Mouse (Mus musculus) hindbrain, embryonic 14.5 days (tissue): ENCODE data around the gene Vps26c. TPM values are rescaled to one million over a fixed set of nuclear protein-coding genes. Genes with fewer than 3 reads are reported as not detected.
"Not testable (repeated sequence)": the region's sequence is repeated elsewhere in the genome, so short reads cannot be mapped to it uniquely, and the experiment has no call there.

Source experiments
- ATAC-seq: fragments of 200-750 bp; cut with Nextera tagmentation; 2 replicates; pipeline ENCODE4 v1.8.0; 2017; ENCODE audit warnings: moderate number of reproducible peaks, mild to moderate bottlenecking, moderate TSS enrichment, moderate library complexity; ENCODE audit not compliant: low FRiP score
- DNase-seq: peaks from one replicate; pipeline ENCODE4 v3.0.0-alpha.2; 2015; ENCODE audit warnings: low spot score
- H3K27ac ChIP-seq: fragments of 300-500 bp; sonication (generic); 2 replicates; pipeline ENCODE4 v1.5.1; 2014; ENCODE audit warnings: mild to moderate bottlenecking, moderate library complexity
- H3K27me3 ChIP-seq: fragments of 300-500 bp; sonication (generic); 2 replicates; pipeline ENCODE4 v1.6.1; 2014; ENCODE audit warnings: mild to moderate bottlenecking, low read length, mixed read lengths; ENCODE audit not compliant: control insufficient read depth, insufficient read depth
- H3K36me3 ChIP-seq: fragments of 300-500 bp; sonication (generic); replicated peaks from 2 replicates; pipeline ENCODE4 v1.6.1; 2014; ENCODE audit not compliant: control insufficient read depth, insufficient read depth
- H3K4me1 ChIP-seq: fragments of 300-500 bp; sonication (generic); replicated peaks from 2 replicates; pipeline ENCODE4 v1.6.1; 2014; ENCODE audit warnings: antibody characterized with exemption, low read length, mixed read lengths; ENCODE audit not compliant: control insufficient read depth, insufficient read depth
- H3K4me2 ChIP-seq: fragments of 300-500 bp; sonication (generic); replicated peaks from 2 replicates; pipeline ENCODE4 v1.6.1; 2014; ENCODE audit warnings: mild to moderate bottlenecking, moderate library complexity
- H3K4me3 ChIP-seq: fragments of 300-500 bp; sonication (generic); replicated peaks from 2 replicates; pipeline ENCODE4 v1.5.1; 2014; ENCODE audit warnings: mild to moderate bottlenecking, low read length
- H3K9ac ChIP-seq: fragments of 300-500 bp; sonication (generic); 2 replicates; pipeline ENCODE4 v1.6.1; 2014
- H3K9me3 ChIP-seq: fragments of 300-500 bp; sonication (generic); 2 replicates; pipeline ENCODE4 v1.6.1; 2016; ENCODE audit warnings: low read length; ENCODE audit not compliant: control insufficient read depth
- WGBS: fragments of 180-500 bp; shearing (Covaris S2); extraction: QIAGEN DNeasy Blood & Tissue Kit; methylation state at CpG from one replicate; pipeline ENCODE4 v1.1.7; 2014; 5-methylcytosine and 5-hydroxymethylcytosine counted together
- polyA plus RNA-seq: library from polyadenylated mRNA; unstranded; fragments of >200 nt; fragmentation: Nextera tagmentation; extraction: Ambion mirVana; gene quantifications from 2 replicates; pipeline ENCODE4 v1.2.1, GENCODE M21; 2014

Vps26c gene
- polyA plus RNA-seq, 1 experiment from 2014 or later: 85.4 TPM

GRCm38 (mm10) chr16:94509983-94510382 is 16.6 kb downstream of the Vps26c start:
- no peak overlapping the region for H3K4me3 ChIP-seq
- no peak overlapping the region for H3K27ac ChIP-seq
- H3K4me1 ChIP-seq: no peaks in the 10 kb centered on the region
- ATAC-seq: no peak
- 85% methylated on average over 2 of the region's 2 CpGs for WGBS
- DNase-seq: no peak
- peaks cover 53% of the 10 kb centered on the region for H3K36me3 ChIP-seq
- no peaks in the 10 kb centered on the region for H3K27me3 ChIP-seq
- no peaks in the 10 kb centered on the region for H3K9me3 ChIP-seq
- no peak overlapping the region for H3K4me2 ChIP-seq
- no peak overlapping the region for H3K9ac ChIP-seq

- Histone ChIP-seq H3K9me3 (no peaks in the 10 kb centered on the region), H3K9ac (no peak overlapping the region), H3K27me3 (no peaks in the 10 kb centered on the region), H3K36me3 (peaks cover 66% of the 10 kb centered on the region), H3K4me1 (no peaks in the 10 kb centered on the region), H3K27ac (no peak overlapping the region), H3K4me2 (no peak overlapping the region), H3K4me3 (no peak overlapping the region)
- ATAC-seq (no peak), DNase-seq (no peak)
- 94% methylated on average over 8 of the region's 8 CpGs for WGBS
Observed at GRCm38 (mm10) chr16:94508769-94509168, 17.9 kb downstream of the Vps26c start.

GRCm38 (mm10) chr16:94507071-94507470 is 19.6 kb downstream of the Vps26c start:
- 100% methylated on average over 2 of the region's 2 CpGs for WGBS
- H3K9me3 ChIP-seq: no peaks in the 10 kb centered on the region
- no peaks in the 10 kb centered on the region for H3K4me1 ChIP-seq
- no peak overlapping the region for H3K4me3 ChIP-seq
- peaks cover 79% of the 10 kb centered on the region for H3K36me3 ChIP-seq
- no peak for DNase-seq
- ATAC-seq: no peak
- H3K9ac ChIP-seq: no peak overlapping the region
- H3K27me3 ChIP-seq: no peaks in the 10 kb centered on the region
- no peak overlapping the region for H3K27ac ChIP-seq
- H3K4me2 ChIP-seq: no peak overlapping the region

GRCm38 (mm10) chr16:94504192-94504591 is 22.4 kb downstream of the Vps26c start:
- ATAC-seq (no peak), DNase-seq (no peak)
- H3K9ac ChIP-seq: no peak overlapping the region
- H3K4me2 ChIP-seq: no peak overlapping the region
- H3K27me3 ChIP-seq: no peaks in the 10 kb centered on the region
- H3K4me1 ChIP-seq: no peaks in the 10 kb centered on the region
- no peak overlapping the region for H3K4me3 ChIP-seq
- H3K27ac ChIP-seq: no peak overlapping the region
- H3K36me3 ChIP-seq: peaks cover 86% of the 10 kb centered on the region
- no peaks in the 10 kb centered on the region for H3K9me3 ChIP-seq
- WGBS: 96% methylated on average over 5 of the region's 5 CpGs

GRCm38 (mm10) chr16:94497911-94498310 is 28.7 kb downstream of the Vps26c start:
- H3K36me3 ChIP-seq: peaks cover 76% of the 10 kb centered on the region

GRCm38 (mm10) chr16:94497176-94497575 is 29.5 kb downstream of the Vps26c start:
- WGBS: 93% methylated on average over 7 of the region's 7 CpGs
- not testable (repeated sequence) for H3K9me3 ChIP-seq, ATAC-seq, H3K4me2 ChIP-seq, H3K4me1 ChIP-seq, DNase-seq, H3K27me3 ChIP-seq, H3K4me3 ChIP-seq, H3K27ac ChIP-seq, H3K9ac ChIP-seq
- peaks cover 69% of the 10 kb centered on the region for H3K36me3 ChIP-seq

More at GRCm38 (mm10) chr16:94497911-94498310, 28.7 kb downstream of the Vps26c start:
- H3K27ac ChIP-seq: no peak overlapping the region
- H3K4me3 ChIP-seq: no peak overlapping the region
- 83% methylated on average over 5 of the region's 5 CpGs for WGBS
- no peak for ATAC-seq
- H3K27me3 ChIP-seq: no peaks in the 10 kb centered on the region
- H3K4me2 ChIP-seq: no peak overlapping the region
- no peak overlapping the region for H3K9ac ChIP-seq
- DNase-seq: no peak
- H3K4me1 ChIP-seq: no peaks in the 10 kb centered on the region
- no peaks in the 10 kb centered on the region for H3K9me3 ChIP-seq

- Histone ChIP-seq H3K4me2 (no peak overlapping the region), H3K4me1 (no peaks in the 10 kb centered on the region), H3K27ac (no peak overlapping the region), H3K9me3 (no peaks in the 10 kb centered on the region), H3K27me3 (no peaks in the 10 kb centered on the region), H3K36me3 (no peaks in the 10 kb centered on the region), H3K4me3 (no peak overlapping the region), H3K9ac (no peak overlapping the region)
- 94% methylated on average over 5 of the region's 5 CpGs for WGBS
- ATAC-seq (no peak), DNase-seq (no peak)
Observed at GRCm38 (mm10) chr16:94489326-94489725, 37.3 kb downstream of the Vps26c start.

- no peak for DNase-seq
- Histone ChIP-seq H3K9me3 (no peaks in the 10 kb centered on the region), H3K27me3 (no peaks in the 10 kb centered on the region), H3K4me1 (no peaks in the 10 kb centered on the region), H3K27ac (no peak overlapping the region), H3K36me3 (no peaks in the 10 kb centered on the region), H3K9ac (no peak overlapping the region), H3K4me2 (no peak overlapping the region), H3K4me3 (no peak overlapping the region)
- no peak for ATAC-seq
- WGBS: 91% methylated on average over 5 of the region's 5 CpGs
Observed at GRCm38 (mm10) chr16:94487341-94487740, 39.3 kb downstream of the Vps26c start.

GRCm38 (mm10) chr16:94484752-94485535 is 41.7 kb downstream of the Vps26c start:
- WGBS: 78% methylated on average over 11 of the region's 11 CpGs
- Histone ChIP-seq H3K36me3 (no peaks in the 10 kb centered on the region), H3K9me3 (peaks cover under 1% of the 10 kb centered on the region; the same call in 1 of the 2 replicates), H3K27me3 (no peaks in the 10 kb centered on the region), H3K4me3 (no peak overlapping the region), H3K4me1 (no peaks in the 10 kb centered on the region), H3K9ac (no peak overlapping the region), H3K4me2 (no peak overlapping the region), H3K27ac (no peak overlapping the region)
- ATAC-seq (no peak), DNase-seq (no peak)
